Mouse (Mus musculus): ENCODE results near the gene Rag2.

DNA sequence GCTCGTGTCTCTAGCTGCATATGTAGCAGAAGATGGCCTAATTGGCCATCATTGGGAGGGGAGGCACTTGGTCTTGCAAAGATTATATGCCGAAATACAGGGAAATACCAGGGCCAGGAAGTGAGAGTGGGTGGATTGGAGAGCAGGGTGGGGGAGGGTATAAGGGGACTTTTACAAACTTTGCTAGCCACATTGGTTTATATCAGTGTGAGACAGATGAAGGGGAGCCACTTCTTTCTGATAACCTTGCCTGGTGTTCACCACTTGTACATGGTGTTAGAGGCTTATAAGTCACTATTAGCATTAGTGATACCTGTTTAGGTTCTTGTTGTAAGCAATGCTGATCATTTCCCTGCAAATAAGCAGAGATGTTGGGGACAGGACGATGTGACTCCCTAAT, 43.5 kb upstream of the Rag2 start:
- no peak for TF ChIP-seq CTCF (IDR thresholded peaks at IDR 0.05; ENCODE audit: control insufficient read depth, insufficient read depth, insufficient read length)
- no peak for TF ChIP-seq USF1 (IDR thresholded peaks at IDR 0.05; ENCODE audit: low read depth)
- TF ChIP-seq MAX (IDR thresholded peaks at IDR 0.05) = no peak
- no peak for TF ChIP-seq FOSL1 (IDR thresholded peaks at IDR 0.05; ENCODE audit: insufficient read depth, low read length, poor library complexity, severe bottlenecking)
- TF ChIP-seq MYOG (IDR thresholded peaks at IDR 0.05; ENCODE audit: control insufficient read depth, extremely low read depth, insufficient read length) = no peak
- no peak for TF ChIP-seq MYOD1 (IDR thresholded peaks at IDR 0.05; ENCODE audit: control insufficient read depth, insufficient read length, low read depth)
- TF ChIP-seq CEBPB (IDR thresholded peaks at IDR 0.05; ENCODE audit: low read depth) = no peak
